Mouse (Mus musculus): ENCODE data around the gene Gm17555.

DNA sequence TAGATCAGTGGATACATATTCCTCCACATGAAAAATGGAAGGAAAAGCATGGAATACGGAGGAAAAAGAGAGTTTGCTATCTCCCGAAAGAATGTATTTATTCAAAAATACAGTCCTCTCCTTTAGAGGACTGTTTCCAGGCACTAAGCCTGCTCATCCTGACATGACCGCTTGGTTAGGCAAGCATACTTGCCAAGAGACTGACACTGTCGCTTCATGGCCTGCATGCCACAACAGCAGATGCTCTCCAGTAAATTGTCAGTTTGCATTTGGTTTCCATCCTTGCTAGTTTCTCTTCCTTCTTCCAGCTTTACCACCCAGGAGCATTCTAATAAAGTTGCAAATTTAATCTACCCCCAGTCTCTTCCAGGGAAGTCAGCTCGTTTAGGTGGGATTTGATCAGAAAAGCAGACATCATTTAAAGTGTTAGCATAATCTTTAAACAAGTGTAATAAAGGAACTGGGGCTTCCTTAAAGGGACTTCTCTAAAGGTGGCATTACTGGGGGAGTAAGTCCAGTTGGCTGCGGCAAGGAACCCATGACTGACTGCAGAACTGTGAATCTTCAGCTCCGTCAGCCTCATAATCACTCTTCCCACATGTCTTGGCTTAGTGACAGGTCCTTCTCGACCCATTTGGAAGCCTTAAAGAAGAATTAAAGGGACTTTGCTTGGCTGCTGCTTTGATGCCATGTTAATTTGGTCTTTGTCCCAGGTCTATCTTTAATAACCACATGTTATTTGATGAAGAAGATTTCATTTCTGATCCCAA lies 47.9 kb upstream of the Gm17555 start:
- TF ChIP-seq POLR2A (IDR thresholded peaks at IDR 0.05; ENCODE audit: insufficient read depth, low read depth, low read length), result no peak
- no peak for TF ChIP-seq CTCF (IDR thresholded peaks at IDR 0.05; ENCODE audit: insufficient read depth, low read depth, low read length)
